Mouse (Mus musculus) cerebellum, postnatal 14 days (tissue): ENCODE results near the gene Cep55.

Experiments
- DNase-seq, 2 experiments: peaks; one replicate each; pipeline ENCODE4 v3.0.0; 2021; ENCODE audit warnings: mixed read lengths in 2 of 2

Gene Cep55

GRCm38 (mm10) chr19:38045198-38045597, 9.6 kb upstream of the Cep55 start:
- no peak for DNase-seq

- DNase-seq: no peak
Measured at GRCm38 (mm10) chr19:38049686-38050085, 5.1 kb upstream of the Cep55 start.

GRCm38 (mm10) chr19:38053227-38054041, 1.4 kb upstream of the Cep55 start:
- peak; percentile 41 to 47 for DNase-seq

- DNase-seq: peak; percentile 80 to 81
Measured at GRCm38 (mm10) chr19:38054149-38054719, 577 bp upstream of the Cep55 start.

GRCm38 (mm10) chr19:38055798-38056197, 987 bp downstream of the Cep55 start:
- no peak for DNase-seq

GRCm38 (mm10) chr19:38056276-38056675, 1.5 kb downstream of the Cep55 start:
- DNase-seq: no peak

GRCm38 (mm10) chr19:38056931-38057330, 2.1 kb downstream of the Cep55 start:
- no peak for DNase-seq

- DNase-seq: no peak
Measured at GRCm38 (mm10) chr19:38063201-38063600, 8.4 kb downstream of the Cep55 start.

- DNase-seq: no peak
Measured at GRCm38 (mm10) chr19:38064051-38064450, 9.2 kb downstream of the Cep55 start.

- no peak for DNase-seq
Measured at GRCm38 (mm10) chr19:38073226-38073625, 18.4 kb downstream of the Cep55 start.

- no peak for DNase-seq
Measured at GRCm38 (mm10) chr19:38075051-38075450, 20.2 kb downstream of the Cep55 start.

GRCm38 (mm10) chr19:38076251-38076650, 21.4 kb downstream of the Cep55 start:
- peak; percentile 65 to 81 for DNase-seq

GRCm38 (mm10) chr19:38077851-38078540, 23.2 kb downstream of the Cep55 start:
- DNase-seq: peak; percentile 48 to 68

- DNase-seq: no peak
Measured at GRCm38 (mm10) chr19:38081361-38081760, 26.6 kb downstream of the Cep55 start.

- no peak for DNase-seq
Measured at GRCm38 (mm10) chr19:38082931-38083525, 28.2 kb downstream of the Cep55 start.

- DNase-seq: no peak
Measured at GRCm38 (mm10) chr19:38085841-38086240, 31.0 kb downstream of the Cep55 start.

- DNase-seq: peak; percentile 33 to 68
Measured at GRCm38 (mm10) chr19:38086948-38087551, 32.2 kb downstream of the Cep55 start.

- DNase-seq: no peak
Measured at GRCm38 (mm10) chr19:38089358-38089757, 34.5 kb downstream of the Cep55 start.

- DNase-seq: no peak
Measured at GRCm38 (mm10) chr19:38091512-38091985, 36.7 kb downstream of the Cep55 start.

- no peak for DNase-seq
Measured at GRCm38 (mm10) chr19:38096231-38096630, 41.4 kb downstream of the Cep55 start.

GRCm38 (mm10) chr19:38096858-38097758, 42.3 kb downstream of the Cep55 start, which contains the start of gene Ffar4:
Gene Ffar4 (plus strand): TSS chr19:38097071.
- peak; percentile 8 to 21 for DNase-seq

- DNase-seq: no peak
Measured at GRCm38 (mm10) chr19:38107871-38108270, 53.1 kb downstream of the Cep55 start.
